Mouse (Mus musculus): ENCODE data around the gene Ap3s2.

The Ap3s2 gene

DNA sequence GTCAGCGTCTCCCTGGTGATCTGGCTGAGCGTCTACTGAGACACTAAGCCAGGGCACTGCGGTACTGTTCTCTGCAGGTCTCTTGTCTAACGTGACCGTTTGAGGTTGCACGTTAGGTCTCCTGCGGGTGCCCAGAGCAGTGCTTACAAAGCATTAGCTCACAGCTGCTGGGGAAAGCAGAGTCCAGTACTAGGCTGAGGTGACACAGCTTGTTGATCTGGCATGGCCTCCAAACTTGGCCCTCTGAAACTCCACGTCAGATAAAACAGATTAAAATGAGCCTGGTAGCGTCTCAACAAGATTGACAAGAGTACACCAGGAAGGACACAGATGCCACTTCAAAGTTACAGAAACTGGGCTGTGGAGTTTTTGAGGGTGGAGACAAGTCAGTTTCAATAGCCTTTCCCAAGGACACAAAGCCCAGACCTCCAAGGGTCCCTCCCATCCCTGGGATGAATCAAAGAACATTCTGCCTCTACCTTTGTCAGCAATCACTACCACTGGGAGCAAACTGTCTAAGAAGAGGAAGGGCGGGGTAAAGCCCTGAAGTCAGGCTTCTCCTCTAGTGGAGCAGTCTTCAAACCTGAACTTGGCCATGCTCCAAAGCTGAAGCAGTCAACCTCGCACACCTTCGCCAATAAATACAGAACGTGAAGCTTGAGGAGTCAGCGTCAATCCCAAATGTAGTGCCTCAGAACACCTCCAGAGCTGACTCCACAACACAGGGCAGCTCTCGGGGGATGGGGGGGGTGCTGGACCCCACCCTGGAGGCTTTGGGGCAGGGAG is 29.8 kb downstream of the Ap3s2 start:
- no peak for DNase-seq (ENCODE audit: low spot score in 2 of 2)

DNA sequence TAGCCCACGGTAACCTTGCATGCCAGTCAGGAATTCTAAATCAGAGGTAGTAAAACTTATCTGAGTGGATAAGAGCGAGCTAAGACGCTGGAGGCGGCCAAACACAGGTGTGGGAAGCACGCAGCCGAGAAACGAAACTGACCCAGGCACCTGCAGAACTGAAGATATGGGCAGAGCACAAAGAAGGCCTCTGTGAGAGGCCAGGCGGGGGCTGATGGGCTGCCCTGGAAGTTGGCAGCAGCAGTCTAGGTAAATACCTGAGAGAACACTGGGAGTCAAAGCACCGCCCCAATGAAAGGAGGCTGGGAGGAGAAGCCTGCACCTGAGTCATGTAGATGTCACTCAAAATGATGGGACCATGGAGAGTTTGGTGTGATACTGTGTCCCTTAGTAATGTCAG is 31.8 kb downstream of the Ap3s2 start:
- DNase-seq (ENCODE audit: low spot score in 2 of 2) = no peak

DNA sequence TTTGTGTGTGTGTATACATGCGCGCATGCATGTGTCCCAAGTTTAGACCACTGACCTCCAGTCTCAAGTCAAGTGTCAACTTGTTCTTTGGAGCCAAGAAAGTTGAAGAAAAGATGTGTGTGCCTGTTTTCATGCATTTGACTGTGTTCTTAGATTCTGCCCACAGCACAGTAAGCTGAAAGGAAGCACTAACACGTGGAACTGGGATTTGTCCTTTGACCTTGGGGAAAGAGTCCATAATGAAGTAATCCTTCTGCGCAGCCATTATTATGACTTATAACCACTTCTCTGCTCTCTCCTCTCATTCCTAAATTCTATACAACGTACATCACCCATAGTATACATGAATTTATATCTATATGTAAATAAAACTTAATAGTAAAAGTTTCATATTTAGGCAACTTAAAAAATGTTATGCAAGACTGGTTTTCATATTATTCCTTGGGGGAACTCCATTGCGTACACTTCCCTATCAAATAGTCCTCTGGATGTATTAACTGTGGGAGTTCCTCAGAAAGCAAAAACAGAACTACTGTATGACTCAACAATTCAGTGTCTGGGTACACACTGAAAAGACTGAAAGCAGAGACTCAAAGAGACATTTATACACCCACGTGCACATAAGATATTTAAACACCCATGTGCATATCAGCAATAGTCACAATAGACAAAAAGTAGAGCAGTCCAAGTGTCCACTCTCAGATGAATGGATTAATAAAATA is 36.7 kb downstream of the Ap3s2 start:
- no peak for DNase-seq (ENCODE audit: low spot score in 2 of 2)

DNA sequence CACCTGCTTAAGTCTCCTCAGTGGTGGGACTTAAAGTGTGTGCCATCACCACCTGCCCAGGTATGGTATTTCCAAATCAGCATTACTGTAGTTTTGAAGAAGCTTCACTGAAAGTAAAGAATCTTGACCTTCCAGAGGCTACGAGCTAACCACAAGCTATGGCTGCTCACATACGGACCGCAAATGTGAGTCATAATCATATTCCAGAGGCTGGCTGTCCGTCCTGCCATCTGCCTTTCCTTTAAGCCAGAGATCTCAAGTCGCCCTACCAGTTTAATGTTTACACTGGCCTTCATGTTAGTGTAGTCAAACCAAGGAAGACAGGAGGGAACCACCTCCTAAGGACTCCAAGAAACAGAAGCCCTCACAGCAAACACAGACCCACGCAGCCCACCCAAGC is 38.5 kb downstream of the Ap3s2 start:
- DNase-seq (ENCODE audit: low spot score in 2 of 2) = no peak

DNA sequence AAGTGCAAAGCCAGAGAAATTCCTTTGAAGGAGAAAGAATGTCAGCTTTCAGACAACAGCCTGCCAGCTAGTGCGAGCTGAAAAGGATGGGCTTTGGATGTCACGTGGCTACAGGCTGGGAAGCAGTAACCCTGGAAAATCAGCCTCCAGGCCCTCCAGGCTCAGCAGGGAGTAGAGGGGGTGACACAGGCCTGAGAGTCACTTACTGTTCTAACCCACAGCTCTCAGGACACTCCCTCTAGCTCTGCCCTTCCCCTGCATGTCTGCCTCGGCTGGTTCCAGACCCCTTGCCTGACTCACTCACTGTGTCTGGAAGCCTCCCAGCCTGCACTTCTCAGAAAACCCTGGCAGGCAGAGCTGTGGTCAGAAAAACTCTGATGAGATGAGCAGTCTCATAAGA is 39.5 kb downstream of the Ap3s2 start:
- peak in 1 of 2 experiments; percentile 47 for DNase-seq (ENCODE audit: low spot score in 2 of 2)

DNA sequence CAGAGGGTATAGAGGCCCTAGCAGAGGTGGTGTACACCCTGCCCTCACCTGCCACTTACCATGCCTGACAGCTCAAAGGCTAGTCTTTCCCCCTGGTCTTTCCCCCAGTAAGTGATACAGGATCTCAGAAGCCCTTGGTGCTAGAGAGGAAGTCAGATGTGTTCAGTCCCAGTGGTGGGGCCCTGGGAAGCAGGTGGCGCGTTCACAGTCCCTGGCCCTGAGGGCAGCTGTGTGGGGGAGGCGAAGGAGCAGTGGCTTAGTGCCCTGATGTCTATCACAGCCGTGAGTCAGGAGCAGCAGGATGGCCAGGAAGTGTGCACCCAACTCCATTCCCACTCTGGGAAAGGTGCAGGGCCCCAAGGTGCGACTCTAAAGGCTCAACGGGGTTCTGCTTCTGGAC is 40.4 kb downstream of the Ap3s2 start:
- DNase-seq (ENCODE audit: low spot score in 2 of 2) = no peak

DNA sequence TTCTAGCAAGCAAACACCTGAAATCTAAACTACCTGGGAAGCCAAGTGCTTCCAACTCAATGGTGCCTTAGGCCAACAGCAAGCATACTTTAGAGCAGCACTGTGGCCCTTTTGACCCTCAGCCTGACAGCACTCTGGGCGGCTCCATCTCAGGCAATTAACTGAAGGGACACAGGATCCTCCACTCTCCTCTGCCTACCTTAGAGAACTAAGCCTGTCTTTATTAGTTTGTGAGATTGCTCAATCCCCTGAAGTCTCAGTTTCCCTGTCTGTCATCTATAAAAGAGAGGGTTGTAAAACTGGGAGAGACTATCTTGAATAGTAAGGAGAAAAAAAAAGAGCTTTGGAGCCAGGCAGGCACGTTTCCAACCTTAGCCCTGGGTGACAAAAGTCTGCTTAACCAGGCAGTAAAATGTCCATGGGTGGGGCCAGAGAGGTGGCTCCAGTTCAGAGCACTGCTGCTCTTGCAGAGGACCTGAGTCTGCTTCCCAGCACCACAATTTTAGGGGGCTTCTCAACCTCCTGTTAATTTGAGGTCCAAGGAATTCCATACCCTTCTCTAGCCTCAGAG is 41.9 kb downstream of the Ap3s2 start:
- DNase-seq (ENCODE audit: low spot score in 2 of 2) = no peak

DNA sequence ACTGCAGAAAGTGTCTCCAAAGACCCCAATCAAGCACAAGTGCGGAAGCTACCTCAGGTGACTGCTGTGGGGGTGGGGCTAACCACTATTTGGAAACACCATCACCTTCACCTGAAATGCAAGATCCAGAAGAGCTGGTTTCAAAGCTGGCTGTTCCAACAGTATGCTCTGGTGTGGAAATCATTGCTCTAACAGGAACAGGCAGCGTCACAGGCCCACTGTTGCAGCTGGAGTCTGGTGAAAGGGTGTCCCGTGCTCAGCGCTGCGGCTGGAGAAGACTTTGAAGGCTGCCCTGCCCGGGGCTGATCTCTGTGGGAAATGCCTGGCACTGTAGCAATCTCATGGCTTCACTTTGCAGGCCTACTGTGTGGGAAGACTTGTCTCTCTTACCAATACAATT is 47.0 kb downstream of the Ap3s2 start:
- no peak for DNase-seq (ENCODE audit: low spot score in 2 of 2)

DNA sequence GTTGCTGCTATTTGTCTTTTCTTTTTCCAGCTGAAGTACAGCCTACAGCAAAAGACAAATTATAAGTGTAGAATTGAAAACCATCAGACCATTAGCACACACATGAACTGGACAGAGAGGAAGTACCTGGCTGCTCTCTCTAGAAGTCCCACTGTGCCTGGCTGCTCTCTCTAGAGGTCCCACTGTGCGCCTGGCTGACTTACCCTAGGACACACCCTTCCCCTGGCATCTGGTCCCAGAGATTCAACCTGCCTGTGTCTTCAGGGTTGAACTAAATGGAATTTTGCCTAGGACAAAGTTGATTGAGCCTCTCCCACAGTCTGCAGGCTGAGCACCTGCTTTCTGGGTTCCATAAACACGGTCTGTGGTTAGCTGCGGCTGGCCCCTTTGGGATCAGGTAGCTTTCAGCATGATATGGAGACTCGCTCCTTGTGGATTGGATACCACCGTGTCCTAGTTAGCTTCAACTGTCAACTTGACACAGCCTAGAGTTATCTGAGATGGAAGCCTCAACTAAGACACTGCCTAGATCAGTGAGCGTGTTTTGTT is 48.6 kb downstream of the Ap3s2 start:
- no peak for DNase-seq (ENCODE audit: low spot score in 2 of 2)

DNA sequence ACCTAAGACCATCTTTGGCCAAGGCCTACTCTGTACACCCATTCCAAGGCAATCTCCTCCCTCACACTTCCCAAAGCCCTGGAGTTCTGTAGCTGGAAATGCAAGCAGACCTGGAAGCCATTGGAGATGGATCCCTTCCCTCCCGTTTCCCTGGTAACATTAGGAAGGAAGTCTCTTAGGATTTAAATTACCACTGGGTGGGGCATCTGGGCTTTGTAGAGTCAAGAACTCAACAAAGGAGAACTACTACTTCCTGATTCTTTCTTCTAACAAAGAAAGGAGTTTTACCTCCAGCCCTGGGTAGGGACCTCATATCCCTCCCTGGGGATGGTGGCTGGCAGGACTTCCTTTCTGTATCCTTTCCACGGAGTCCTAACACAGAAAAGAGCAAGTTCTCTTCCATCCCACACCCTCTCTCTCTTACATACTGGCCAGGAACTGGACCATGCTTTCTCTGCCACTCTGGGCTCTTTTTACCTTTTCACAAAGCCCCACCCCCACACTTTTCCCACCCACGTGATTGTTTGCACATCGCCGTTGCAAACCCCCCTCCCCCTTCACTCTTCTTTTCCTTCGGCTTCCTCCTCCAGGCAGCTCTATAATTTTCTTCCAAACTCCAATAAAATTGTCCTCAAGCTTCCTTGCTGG is 51.3 kb downstream of the Ap3s2 start:
- DNase-seq (ENCODE audit: low spot score in 2 of 2) = no peak

DNA sequence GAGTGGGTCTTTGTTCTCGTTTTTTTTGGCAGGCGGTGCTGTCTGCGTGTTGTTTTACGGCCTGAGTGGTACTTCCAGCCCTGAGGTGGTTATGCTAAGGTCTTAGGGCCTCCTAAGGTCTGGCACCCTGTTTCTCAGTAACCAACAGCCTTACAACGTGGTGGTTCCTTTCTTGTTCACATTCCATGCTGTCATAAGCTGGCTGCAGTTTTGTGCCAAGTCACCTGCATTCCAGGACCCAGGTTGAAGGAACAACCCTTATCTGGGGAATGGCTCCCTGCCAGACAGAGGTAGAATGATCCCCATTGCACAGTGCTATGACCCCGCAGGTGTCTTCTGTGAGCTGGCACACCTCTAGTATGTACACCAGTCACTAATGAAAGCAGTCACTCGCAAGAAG is 52.0 kb downstream of the Ap3s2 start:
- DNase-seq (ENCODE audit: low spot score in 2 of 2) = no peak

DNA sequence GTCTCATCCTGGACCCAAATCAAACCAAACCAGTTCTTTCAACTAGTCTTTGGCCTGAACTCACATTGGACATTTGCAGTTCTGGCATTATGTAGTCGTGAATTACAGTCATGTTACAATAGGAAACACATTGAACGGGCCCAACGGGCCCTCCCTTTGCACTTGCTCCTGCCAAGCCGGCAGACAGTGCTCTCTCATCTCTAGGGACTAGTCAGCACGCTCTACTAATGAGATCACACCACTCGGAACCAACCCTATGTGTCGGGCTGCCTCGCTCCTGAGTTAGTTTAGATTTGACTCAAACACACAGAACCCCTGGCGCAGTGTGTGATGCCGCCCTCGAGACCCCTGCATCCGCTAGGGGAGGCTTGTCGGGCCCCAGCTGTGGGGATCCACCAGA is 52.6 kb downstream of the Ap3s2 start:
- peak in 1 of 2 experiments; percentile 48 for DNase-seq (ENCODE audit: low spot score in 2 of 2)

DNA sequence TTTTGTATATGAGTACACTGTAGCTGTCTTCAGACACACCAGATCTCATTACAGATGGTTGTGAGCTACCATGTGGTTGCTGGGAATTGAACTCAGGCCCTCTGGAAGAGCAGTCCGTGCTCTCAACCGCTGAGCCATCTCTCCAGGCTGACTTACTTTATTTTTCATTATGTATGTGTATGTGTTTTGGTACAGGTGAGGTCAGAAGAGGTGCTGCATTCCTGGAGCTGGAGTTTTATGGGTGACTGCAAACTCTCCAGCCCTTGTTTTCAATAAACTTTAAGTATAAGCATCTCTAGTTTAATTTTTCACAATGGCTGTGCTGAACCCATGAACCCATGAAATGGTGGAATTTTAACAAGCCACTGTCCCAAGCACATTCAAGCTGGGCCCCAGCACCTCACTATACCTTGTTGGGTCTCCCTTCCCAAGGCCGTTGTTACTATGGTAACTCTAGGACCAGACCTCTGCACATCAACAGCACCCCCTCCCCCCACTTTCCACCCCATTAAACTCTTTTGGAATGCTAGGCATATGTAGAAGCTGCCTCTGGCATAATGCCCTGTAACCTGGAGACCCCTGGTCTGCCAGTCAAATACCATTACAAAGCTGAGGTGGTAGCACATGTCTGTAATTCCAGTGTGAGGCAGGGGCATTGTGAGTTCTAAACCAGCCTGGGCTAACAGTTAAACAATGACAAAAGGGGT is 54.0 kb downstream of the Ap3s2 start:
- DNase-seq (ENCODE audit: low spot score in 2 of 2) = no peak

DNA sequence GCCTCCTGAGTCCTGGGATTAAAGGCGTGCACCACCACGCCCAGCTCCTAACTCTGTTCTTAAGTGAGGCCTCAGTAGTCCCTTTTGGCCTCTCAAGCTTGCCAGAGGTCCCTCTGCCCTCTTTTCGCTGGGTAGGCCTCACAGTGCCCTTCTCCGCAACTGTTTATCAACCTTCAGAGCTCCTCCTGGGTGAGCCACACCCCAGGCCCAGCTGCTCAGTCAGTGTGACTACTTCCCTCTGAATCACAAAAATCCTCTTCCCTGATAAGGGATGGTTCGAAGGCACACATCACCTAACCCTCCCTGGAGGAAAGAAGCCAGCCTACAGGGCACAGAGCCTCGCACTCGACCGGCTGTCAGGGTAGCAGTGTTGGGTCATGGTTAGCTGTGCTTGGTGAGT is 58.7 kb downstream of the Ap3s2 start:
- DNase-seq (ENCODE audit: low spot score in 2 of 2) = no peak

DNA sequence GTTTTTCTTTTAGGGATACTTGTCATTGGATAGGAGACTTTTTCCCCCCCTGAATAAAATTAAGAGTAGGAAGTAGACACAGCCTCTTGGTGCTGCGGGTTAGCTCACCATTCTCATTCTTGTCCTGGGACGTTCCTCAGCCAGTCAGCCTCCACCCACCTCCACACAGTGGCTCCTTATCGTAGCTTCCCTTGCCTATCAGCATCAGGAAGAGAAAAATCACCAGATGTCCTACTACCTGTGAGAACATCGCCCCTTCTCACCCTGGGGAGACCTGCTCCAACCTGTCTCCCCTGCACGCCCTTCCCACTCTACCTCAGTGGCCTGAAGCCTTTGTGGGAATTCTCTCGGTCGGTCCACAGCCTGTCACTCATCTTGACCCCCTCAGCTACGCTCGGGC is 59.6 kb downstream of the Ap3s2 start, which contains the start of gene Anpep:
Anpep (minus strand) TSS at position 249 of the 400 bp plus-strand sequence.
- DNase-seq (ENCODE audit: low spot score in 2 of 2) = no peak

DNA sequence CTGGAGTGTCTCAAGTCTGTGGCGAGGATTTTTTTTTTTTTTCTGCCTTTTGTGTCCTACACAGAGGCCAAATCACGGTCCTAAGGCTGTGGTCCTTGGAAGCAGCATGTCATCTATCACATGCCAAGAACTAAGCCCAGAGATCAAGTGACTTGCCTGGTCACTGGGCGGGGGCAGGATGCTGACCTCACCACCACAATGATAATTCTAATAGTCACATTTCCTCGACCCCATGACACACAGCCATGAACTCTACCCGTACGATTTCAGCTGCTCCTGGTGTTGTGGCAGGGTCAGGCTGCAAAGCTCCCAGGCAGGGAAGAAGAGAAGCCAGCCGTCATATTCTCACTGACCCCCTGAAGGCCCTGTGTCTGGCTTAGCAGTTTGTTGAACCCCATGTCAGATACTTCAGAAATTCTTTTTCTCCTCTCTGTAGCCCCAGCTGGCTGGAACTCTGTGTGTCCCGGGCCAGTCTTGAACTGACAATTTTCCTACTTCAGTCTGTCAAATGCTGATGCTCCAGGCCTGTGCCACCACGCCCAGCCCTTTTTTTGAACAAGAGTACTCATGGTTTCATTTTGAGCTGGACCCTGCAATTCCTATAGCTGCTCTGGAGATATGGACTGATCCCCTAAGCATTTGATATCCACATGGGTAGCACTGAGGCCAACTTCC is 61.4 kb downstream of the Ap3s2 start:
- DNase-seq (ENCODE audit: low spot score in 2 of 2) = peak in 1 of 2 experiments; percentile 15

DNA sequence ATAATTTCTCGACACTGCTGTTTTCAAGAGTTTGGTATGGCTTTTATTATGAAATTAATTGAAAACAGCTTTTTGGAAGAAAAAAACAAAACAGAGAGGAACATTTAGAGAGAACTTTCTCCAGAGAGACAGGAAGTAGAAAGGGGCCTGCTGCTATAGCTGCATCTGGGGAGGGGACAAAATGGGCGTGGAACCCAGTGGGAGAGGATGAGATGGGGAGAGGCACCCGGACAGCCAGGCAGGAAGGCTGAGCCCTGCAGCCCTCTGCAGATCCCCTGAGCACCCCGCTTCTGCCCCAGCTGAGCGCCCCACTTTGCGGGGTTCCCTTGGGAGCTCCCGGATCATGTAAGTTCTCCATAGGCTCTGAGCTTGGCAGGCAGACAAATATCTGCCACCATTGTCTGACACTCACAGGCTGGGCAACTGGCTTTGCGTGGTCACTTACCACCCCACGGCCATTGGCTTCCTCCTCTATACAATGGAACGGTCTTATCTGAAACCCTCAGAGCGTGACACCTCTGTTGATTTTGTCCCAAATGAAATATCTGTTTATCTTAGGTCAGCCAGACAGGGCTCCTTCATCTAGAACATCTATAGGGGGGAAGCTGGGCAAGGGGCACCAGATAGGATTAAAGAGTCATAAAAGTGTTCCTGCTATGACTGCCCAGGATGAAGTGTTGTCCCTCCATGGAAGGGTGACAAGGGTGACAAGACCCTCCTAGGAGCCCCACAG is 62.1 kb downstream of the Ap3s2 start:
- peak in 1 of 2 experiments; percentile 30 for DNase-seq (ENCODE audit: low spot score in 2 of 2)

DNA sequence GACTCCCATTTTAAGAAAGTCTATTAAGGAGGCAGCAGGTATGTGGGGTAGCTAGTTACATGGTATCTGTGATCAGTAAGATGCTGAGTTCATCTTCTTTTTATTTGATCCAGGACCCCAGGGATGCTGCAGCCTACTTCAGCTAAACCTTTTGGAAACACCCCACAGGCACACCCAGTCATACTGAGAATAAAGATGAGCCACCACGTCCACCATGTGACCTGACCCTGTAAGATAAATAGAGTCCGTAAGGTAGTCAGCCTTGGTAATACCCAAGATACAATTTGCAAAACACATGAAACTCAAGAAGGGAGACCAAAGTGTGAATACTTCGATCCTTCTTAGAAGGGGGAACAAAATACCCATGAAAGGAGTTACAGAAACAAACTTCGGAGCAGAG is 64.1 kb downstream of the Ap3s2 start:
- DNase-seq (ENCODE audit: low spot score in 2 of 2) = no peak

DNA sequence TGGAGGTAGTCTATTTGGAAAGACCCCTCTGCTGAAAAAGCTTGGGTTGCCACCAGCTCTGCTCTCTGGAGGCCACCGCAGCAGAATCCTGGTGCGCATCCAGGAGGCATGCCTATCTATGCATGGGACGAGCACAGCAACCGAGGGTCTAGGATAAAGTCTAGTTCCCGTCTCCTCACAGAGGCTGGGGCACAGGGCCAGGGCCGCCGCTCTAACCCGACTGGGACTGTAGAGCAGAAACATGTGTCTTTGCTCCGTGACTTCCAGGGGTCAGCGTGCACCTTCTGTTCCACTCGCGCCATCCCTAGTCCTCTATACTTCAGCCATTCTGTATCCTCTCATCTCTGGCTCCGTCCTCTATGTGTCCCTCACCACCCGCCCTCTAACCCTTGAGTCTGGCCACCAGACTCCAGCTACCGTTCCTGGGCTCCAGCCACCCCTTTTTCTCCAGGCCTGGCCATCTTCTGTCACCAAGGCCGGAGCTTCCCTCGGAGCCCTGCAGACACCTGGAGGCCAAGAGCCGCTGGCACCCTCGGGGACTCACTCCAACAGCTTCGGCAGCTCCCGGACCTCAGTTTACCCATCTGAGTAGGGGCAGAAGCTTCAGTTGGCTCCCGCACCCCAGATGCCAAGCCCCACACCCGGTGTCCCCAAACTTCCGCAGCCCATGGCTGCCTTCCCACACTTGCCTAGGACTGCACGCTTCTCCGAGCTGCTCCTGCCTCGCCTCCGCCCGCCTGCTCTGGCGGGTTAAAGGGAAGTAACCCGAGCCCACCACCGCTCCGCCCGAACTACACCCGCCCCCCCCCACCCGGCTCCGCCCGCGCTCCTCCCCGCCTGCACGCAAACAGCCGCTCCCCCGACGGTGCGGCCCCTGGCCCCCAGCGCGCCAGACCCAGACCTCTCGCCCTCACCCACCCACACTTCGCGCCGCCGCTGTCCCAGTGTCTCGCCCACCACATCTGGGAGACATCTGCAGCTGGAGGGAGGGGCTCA is 72.7 kb downstream of the Ap3s2 start:
- peak in 1 of 2 experiments; percentile 31 for DNase-seq (ENCODE audit: low spot score in 2 of 2)
